Mouse (Mus musculus): Measurements from ENCODE around the gene Ehmt2. TPM values are rescaled to one million over a fixed set of nuclear protein-coding genes. Genes with fewer than 3 reads are reported as not detected.

The Ehmt2 gene
- polyA plus RNA-seq, 1 experiment from 2014 or later = 62.5 TPM

GRCm38 (mm10) chr17:34861704-34862415 lies 36.4 kb upstream of the Ehmt2 start:
- no peak for ATAC-seq
- Histone ChIP-seq H3K9me3 (replicated peaks; ENCODE audit: control insufficient read depth, low read length) (no peaks in the 10 kb centered on the region), H3K36me3 (ENCODE audit: control insufficient read depth, insufficient read depth, low read length) (peaks cover 7% of the 10 kb centered on the region), H3K27me3 (replicated peaks; ENCODE audit: control insufficient read depth, insufficient read depth, low read length) (no peaks in the 10 kb centered on the region), H3K4me1 (ENCODE audit: control insufficient read depth, insufficient read depth, low read length) (no peaks in the 10 kb centered on the region), H3K4me2 (ENCODE audit: low read length) (no peak overlapping the region), H3K4me3 (ENCODE audit: low read depth, low read length) (no peak overlapping the region), H3K27ac (ENCODE audit: low read depth, low read length) (no peak overlapping the region), H3K9ac (ENCODE audit: low read length) (no peak overlapping the region)
- WGBS = 79% methylated on average over 13 of the region's 13 CpGs
- DNase-seq (ENCODE audit: low spot score) = no peak

GRCm38 (mm10) chr17:34862416-34863081 lies 35.7 kb upstream of the Ehmt2 start, which contains the start of gene Cfb:
Gene Cfb (minus strand): TSS chr17:34862518.
- Histone ChIP-seq H3K9ac (ENCODE audit: low read length) (no peak within 1 kb of the TSS), H3K36me3 (ENCODE audit: control insufficient read depth, insufficient read depth, low read length) (peaks cover under 1% of the 10 kb centered on the region; the same call in 1 of the 2 replicates), H3K9me3 (replicated peaks; ENCODE audit: control insufficient read depth, low read length) (no peaks in the 10 kb centered on the region), H3K4me1 (ENCODE audit: control insufficient read depth, insufficient read depth, low read length) (no peaks in the 10 kb centered on the region), H3K4me2 (ENCODE audit: low read length) (no peak within 1 kb of the TSS), H3K4me3 (ENCODE audit: low read depth, low read length) (no peak within 1 kb of the TSS), H3K27ac (ENCODE audit: low read depth, low read length) (no peak within 1 kb of the TSS), H3K27me3 (replicated peaks; ENCODE audit: control insufficient read depth, insufficient read depth, low read length) (no peaks in the 10 kb centered on the region)
- DNase-seq (ENCODE audit: low spot score) = no peak
- WGBS = 75% methylated on average over 8 of the region's 8 CpGs
- ATAC-seq = no peak

- H3K27me3 ChIP-seq (replicated peaks; ENCODE audit: control insufficient read depth, insufficient read depth, low read length) = no peaks in the 10 kb centered on the region
- no peaks in the 10 kb centered on the region for H3K4me1 ChIP-seq (ENCODE audit: control insufficient read depth, insufficient read depth, low read length)
- H3K9ac ChIP-seq (ENCODE audit: low read length) = no peak overlapping the region
- no peak overlapping the region for H3K4me2 ChIP-seq (ENCODE audit: low read length)
- no peak for DNase-seq (ENCODE audit: low spot score)
- no peaks in the 10 kb centered on the region for H3K36me3 ChIP-seq (ENCODE audit: control insufficient read depth, insufficient read depth, low read length)
- H3K4me3 ChIP-seq (ENCODE audit: low read depth, low read length) = no peak overlapping the region
- WGBS = 66% methylated on average over 7 of the region's 7 CpGs
- H3K27ac ChIP-seq (ENCODE audit: low read depth, low read length) = no peak overlapping the region
- no peaks in the 10 kb centered on the region for H3K9me3 ChIP-seq (replicated peaks; ENCODE audit: control insufficient read depth, low read length)
- no peak for ATAC-seq
Observed at GRCm38 (mm10) chr17:34865981-34866380, 32.3 kb upstream of the Ehmt2 start.

GRCm38 (mm10) chr17:34874321-34874720 lies 23.9 kb upstream of the Ehmt2 start:
- H3K27me3 ChIP-seq (replicated peaks; ENCODE audit: control insufficient read depth, insufficient read depth, low read length) = no peaks in the 10 kb centered on the region
- WGBS = 93% methylated on average over 6 of the region's 6 CpGs
- H3K9me3 ChIP-seq (replicated peaks; ENCODE audit: control insufficient read depth, low read length) = no peaks in the 10 kb centered on the region
- DNase-seq (ENCODE audit: low spot score) (no peak), ATAC-seq (no peak)
- no peak overlapping the region for H3K4me2 ChIP-seq (ENCODE audit: low read length)
- no peak overlapping the region for H3K27ac ChIP-seq (ENCODE audit: low read depth, low read length)
- no peaks in the 10 kb centered on the region for H3K4me1 ChIP-seq (ENCODE audit: control insufficient read depth, insufficient read depth, low read length)
- no peak overlapping the region for H3K4me3 ChIP-seq (ENCODE audit: low read depth, low read length)
- no peak overlapping the region for H3K9ac ChIP-seq (ENCODE audit: low read length)
- no peaks in the 10 kb centered on the region for H3K36me3 ChIP-seq (ENCODE audit: control insufficient read depth, insufficient read depth, low read length)

DNA sequence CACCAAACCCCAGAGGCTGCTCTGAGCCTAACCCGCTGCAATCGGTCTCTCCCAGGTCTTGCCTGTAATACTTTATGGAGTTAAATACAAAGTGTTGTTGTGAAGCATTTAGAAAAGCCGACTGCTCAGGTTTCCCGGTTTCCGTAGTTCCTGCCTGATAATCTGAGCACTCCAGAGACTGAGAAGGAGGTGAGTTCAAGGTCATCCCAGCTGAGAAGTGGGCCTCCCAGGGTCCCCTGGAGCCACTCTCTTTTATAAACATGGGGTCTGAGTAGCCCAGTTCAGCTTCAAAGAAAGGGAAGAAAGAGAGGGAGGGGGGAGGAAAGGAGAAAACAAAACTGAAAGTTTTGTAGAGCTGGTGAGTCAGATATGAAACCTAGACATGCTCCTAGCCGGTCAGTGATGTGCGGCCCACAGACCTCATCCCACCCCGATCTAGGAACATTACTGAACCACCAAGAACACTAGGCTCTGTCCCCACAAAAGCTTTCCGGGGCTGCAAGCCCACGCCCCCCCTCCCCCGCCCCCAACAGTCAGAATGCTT lies 18.9 kb upstream of the Ehmt2 start, which contains the start of gene Zbtb12:
Zbtb12 (plus strand) TSS at position 148 of the 544 bp plus-strand sequence.
- H3K9me3 ChIP-seq (replicated peaks; ENCODE audit: control insufficient read depth, low read length) = no peaks in the 10 kb centered on the region
- 71% methylated on average over 11 of the region's 11 CpGs for WGBS

GRCm38 (mm10) chr17:34881166-34881565 lies 17.1 kb upstream of the Ehmt2 start:
- Histone ChIP-seq H3K27ac (ENCODE audit: low read depth, low read length) (no peak overlapping the region), H3K9me3 (replicated peaks; ENCODE audit: control insufficient read depth, low read length) (no peaks in the 10 kb centered on the region), H3K36me3 (ENCODE audit: control insufficient read depth, insufficient read depth, low read length) (no peaks in the 10 kb centered on the region), H3K9ac (ENCODE audit: low read length) (no peak overlapping the region), H3K4me1 (ENCODE audit: control insufficient read depth, insufficient read depth, low read length) (no peaks in the 10 kb centered on the region), H3K27me3 (replicated peaks; ENCODE audit: control insufficient read depth, insufficient read depth, low read length) (0 out of 2 replicates have a peak, but pooled peaks cover 3% of the 10 kb centered on the region), H3K4me2 (ENCODE audit: low read length) (no peak overlapping the region), H3K4me3 (ENCODE audit: low read depth, low read length) (no peak overlapping the region)
- ATAC-seq = no peak
- no peak for DNase-seq (ENCODE audit: low spot score)

More for the DNA sequence above, 18.9 kb upstream of the Ehmt2 start, which contains the start of gene Zbtb12:
- Histone ChIP-seq H3K27me3 (replicated peaks; ENCODE audit: control insufficient read depth, insufficient read depth, low read length) (0 out of 2 replicates have a peak, but pooled peaks cover 3% of the 10 kb centered on the region), H3K36me3 (ENCODE audit: control insufficient read depth, insufficient read depth, low read length) (no peaks in the 10 kb centered on the region), H3K4me3 (ENCODE audit: low read depth, low read length) (no peak within 1 kb of the TSS), H3K9ac (ENCODE audit: low read length) (no peak within 1 kb of the TSS), H3K4me1 (ENCODE audit: control insufficient read depth, insufficient read depth, low read length) (no peaks in the 10 kb centered on the region), H3K4me2 (ENCODE audit: low read length) (no peak within 1 kb of the TSS), H3K27ac (ENCODE audit: low read depth, low read length) (no peak within 1 kb of the TSS)
- no peak for DNase-seq (ENCODE audit: low spot score)
- no peak for ATAC-seq

- Histone ChIP-seq H3K27ac (ENCODE audit: low read depth, low read length) (no peak within 1 kb of the TSS), H3K27me3 (replicated peaks; ENCODE audit: control insufficient read depth, insufficient read depth, low read length) (0 out of 2 replicates have a peak, but pooled peaks cover 3% of the 10 kb centered on the region), H3K9ac (ENCODE audit: low read length) (0 out of 2 replicates have a peak within 1 kb of the TSS, but pooled peaks have one; percentile 25), H3K9me3 (replicated peaks; ENCODE audit: control insufficient read depth, low read length) (no peaks in the 10 kb centered on the region), H3K4me3 (ENCODE audit: low read depth, low read length) (no peak within 1 kb of the TSS), H3K4me2 (ENCODE audit: low read length) (no peak within 1 kb of the TSS), H3K4me1 (ENCODE audit: control insufficient read depth, insufficient read depth, low read length) (no peaks in the 10 kb centered on the region), H3K36me3 (ENCODE audit: control insufficient read depth, insufficient read depth, low read length) (no peaks in the 10 kb centered on the region)
- ATAC-seq (no peak), DNase-seq (ENCODE audit: low spot score) (no peak)
- 6% methylated on average over 15 of the region's 15 CpGs for WGBS
Observed at GRCm38 (mm10) chr17:34881683-34882310, 16.5 kb upstream of the Ehmt2 start, which contains the start of gene Gm20547. Gene Gm20547 (minus strand): TSS chr17:34882042.

GRCm38 (mm10) chr17:34883332-34883731 lies 14.9 kb upstream of the Ehmt2 start:
- no peaks in the 10 kb centered on the region for H3K36me3 ChIP-seq (ENCODE audit: control insufficient read depth, insufficient read depth, low read length)
- 0 out of 2 replicates have a peak, but pooled peaks cover 3% of the 10 kb centered on the region for H3K27me3 ChIP-seq (replicated peaks; ENCODE audit: control insufficient read depth, insufficient read depth, low read length)
- no peak overlapping the region for H3K27ac ChIP-seq (ENCODE audit: low read depth, low read length)
- ATAC-seq (no peak), DNase-seq (ENCODE audit: low spot score) (no peak)
- H3K4me2 ChIP-seq (ENCODE audit: low read length) = no peak overlapping the region
- H3K9me3 ChIP-seq (replicated peaks; ENCODE audit: control insufficient read depth, low read length) = no peaks in the 10 kb centered on the region
- H3K4me1 ChIP-seq (ENCODE audit: control insufficient read depth, insufficient read depth, low read length) = no peaks in the 10 kb centered on the region
- no peak overlapping the region for H3K4me3 ChIP-seq (ENCODE audit: low read depth, low read length)
- WGBS = 59% methylated on average over 3 of the region's 3 CpGs
- no peak overlapping the region for H3K9ac ChIP-seq (ENCODE audit: low read length)
